Mouse (Mus musculus) ES-Bruce4 (cell line): Measurements from ENCODE around the gene Lhx4.

ENCODE experiments used
- CTCF ChIP-seq: IDR thresholded peaks from one replicate; pipeline ENCODE4 v1.8.1; 2011; ENCODE audit warnings: low read depth, low read length
- EP300 ChIP-seq: IDR thresholded peaks from 2 replicates; pipeline ENCODE4 v1.6.1; 2011; ENCODE audit warnings: low read depth, low read length; ENCODE audit not compliant: insufficient read depth
- POLR2A ChIP-seq: IDR thresholded peaks from one replicate; pipeline ENCODE4 v1.8.1; 2011; ENCODE audit warnings: low read length; ENCODE audit not compliant: insufficient read depth

DNA sequence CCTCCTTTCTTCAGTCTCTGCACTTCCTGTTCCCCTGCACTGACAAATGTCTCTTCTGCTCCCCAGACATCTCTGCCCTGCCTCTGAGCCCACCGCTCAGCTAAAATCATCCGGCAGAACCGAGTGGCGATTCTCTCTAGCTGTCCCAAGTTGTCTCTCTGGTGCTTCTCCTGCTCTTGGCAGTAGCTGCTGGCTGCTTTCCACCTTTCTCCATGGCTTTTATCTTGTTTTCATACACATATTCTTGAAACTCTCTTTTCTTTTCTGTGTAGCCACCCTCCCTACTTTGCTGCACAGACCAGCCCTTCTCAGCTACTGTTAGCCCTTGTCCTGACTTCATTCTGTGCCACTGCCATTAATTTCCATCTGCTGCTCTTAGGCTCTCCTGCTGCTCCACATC lies 45.9 kb upstream of the Lhx4 start:
- TF ChIP-seq CTCF (no peak), EP300 (no peak), POLR2A (no peak)
